Mouse (Mus musculus) ES-Bruce4 (cell line): Measurements from ENCODE around the gene Pdzrn3. TPM values are rescaled to one million over a fixed set of nuclear protein-coding genes. Genes with fewer than 3 reads are reported as not detected.

Experiments
- H3K27ac ChIP-seq: 2 replicates; pipeline ENCODE4 v1.5.1; 2012; ENCODE audit warnings: low read length, inconsistent platforms; ENCODE audit not compliant: insufficient read depth
- H3K27me3 ChIP-seq: 2 replicates; pipeline ENCODE4 v1.6.1; 2012; ENCODE audit warnings: mild to moderate bottlenecking, low read length, inconsistent platforms; ENCODE audit not compliant: control insufficient read depth, poor library complexity, insufficient read depth, severe bottlenecking
- H3K36me3 ChIP-seq: 2 replicates; pipeline ENCODE4 v1.6.1; 2012; ENCODE audit warnings: inconsistent platforms, mild to moderate bottlenecking, low read length, moderate library complexity; ENCODE audit not compliant: control insufficient read depth, poor library complexity, insufficient read depth, severe bottlenecking
- H3K4me1 ChIP-seq: one replicate; pipeline ENCODE4 v1.8.1; 2011; ENCODE audit warnings: low read length; ENCODE audit not compliant: control insufficient read depth, insufficient read depth
- H3K4me3 ChIP-seq: 2 replicates; pipeline ENCODE4 v1.5.1; 2011; ENCODE audit warnings: low read depth, mild to moderate bottlenecking, low read length
- H3K9ac ChIP-seq: 2 replicates; pipeline ENCODE4 v1.6.1; 2012; ENCODE audit warnings: low read depth, mild to moderate bottlenecking, inconsistent platforms; ENCODE audit not compliant: poor library complexity, severe bottlenecking
- H3K9me3 ChIP-seq: replicated peaks from 2 replicates; pipeline ENCODE4 v1.6.1; 2012; ENCODE audit warnings: mild to moderate bottlenecking, low read length, inconsistent platforms; ENCODE audit not compliant: control insufficient read depth, poor library complexity, insufficient read depth, severe bottlenecking
- CTCF ChIP-seq: IDR thresholded peaks from one replicate; pipeline ENCODE4 v1.8.1; 2011; ENCODE audit warnings: low read depth, low read length
- EP300 ChIP-seq: IDR thresholded peaks from 2 replicates; pipeline ENCODE4 v1.6.1; 2011; ENCODE audit warnings: low read depth, low read length; ENCODE audit not compliant: insufficient read depth
- POLR2A ChIP-seq: IDR thresholded peaks from one replicate; pipeline ENCODE4 v1.8.1; 2011; ENCODE audit warnings: low read length; ENCODE audit not compliant: insufficient read depth
- polyA plus RNA-seq: library from polyadenylated mRNA; stranded (reverse); fragments of >200 nt; gene quantifications from 2 replicates; pipeline ENCODE4 v1.2.4, GENCODE M21; 2011; ENCODE audit warnings: low read depth; ENCODE audit not compliant: missing spikeins, insufficient read depth, insufficient read length

Pdzrn3 gene
- polyA plus RNA-seq, 1 experiment, result 3.1 TPM

- Histone ChIP-seq H3K27ac (no peak overlapping the region), H3K4me1 (no peaks in the 10 kb centered on the region), H3K27me3 (no peaks in the 10 kb centered on the region), H3K9ac (no peak overlapping the region), H3K4me3 (no peak overlapping the region), H3K36me3 (no peaks in the 10 kb centered on the region), H3K9me3 (no peaks in the 10 kb centered on the region)
- TF ChIP-seq POLR2A, result no peak
- TF ChIP-seq CTCF, result no peak
- TF ChIP-seq EP300, result no peak
Measured at GRCm38 (mm10) chr6:101363904-101364303, 13.8 kb downstream of the Pdzrn3 start.

GRCm38 (mm10) chr6:101362728-101363127, 15.0 kb downstream of the Pdzrn3 start:
- no peaks in the 10 kb centered on the region for H3K9me3 ChIP-seq
- no peak overlapping the region for H3K9ac ChIP-seq
- H3K27me3 ChIP-seq, result no peaks in the 10 kb centered on the region
- TF ChIP-seq EP300 (no peak), POLR2A (no peak), CTCF (no peak)
- H3K36me3 ChIP-seq, result no peaks in the 10 kb centered on the region
- H3K4me1 ChIP-seq, result no peaks in the 10 kb centered on the region
- no peak overlapping the region for H3K4me3 ChIP-seq
- no peak overlapping the region for H3K27ac ChIP-seq

DNA sequence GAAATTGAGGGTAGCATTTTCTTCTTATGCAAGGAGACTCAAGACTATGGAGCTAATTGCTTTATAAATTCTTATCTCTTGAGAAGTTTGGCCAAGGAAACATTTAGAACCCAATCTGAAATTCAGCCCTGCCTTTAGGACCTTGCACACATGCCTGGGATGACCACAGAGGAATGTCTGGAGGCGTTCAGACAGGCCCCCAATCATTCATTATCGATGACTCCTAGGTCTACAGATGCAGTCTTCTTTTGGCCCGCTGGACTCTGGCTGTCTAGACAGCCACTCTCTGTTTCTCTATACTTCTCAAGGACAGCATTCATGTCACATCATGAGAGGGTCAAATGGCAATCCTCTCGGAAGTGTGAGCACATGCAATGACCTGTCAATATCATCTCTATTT, 15.4 kb downstream of the Pdzrn3 start:
- H3K36me3 ChIP-seq, result no peaks in the 10 kb centered on the region
- TF ChIP-seq CTCF (no peak), POLR2A (no peak), EP300 (no peak)
- no peak overlapping the region for H3K9ac ChIP-seq

DNA sequence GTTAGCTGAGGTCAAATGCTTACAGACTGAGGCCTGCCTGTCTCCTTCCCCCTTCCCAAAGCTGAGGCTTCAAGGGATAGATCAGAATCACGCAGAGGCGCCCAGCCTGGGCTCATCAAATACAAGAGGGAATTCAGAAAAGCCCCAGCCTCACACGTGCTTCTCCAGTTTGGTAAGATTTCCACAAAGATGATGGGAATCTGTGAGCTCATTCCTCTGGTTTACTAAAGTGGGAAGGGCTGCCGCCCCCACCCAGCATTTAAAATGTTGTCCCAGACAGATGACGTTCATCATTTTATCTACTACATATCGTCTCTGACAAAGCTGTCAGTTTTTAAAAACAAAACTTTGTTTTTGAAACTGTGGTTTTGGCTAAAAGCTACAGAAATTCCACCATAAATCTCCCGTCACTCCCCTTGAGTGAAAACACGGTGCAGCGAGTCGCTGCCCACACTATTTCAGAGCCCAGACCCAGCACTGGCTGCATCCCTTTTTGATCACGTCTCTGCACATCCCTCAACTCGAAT, 17.4 kb downstream of the Pdzrn3 start:
- no peak for TF ChIP-seq POLR2A
- TF ChIP-seq EP300, result no peak
- TF ChIP-seq CTCF, result no peak
- no peaks in the 10 kb centered on the region for H3K9me3 ChIP-seq
- H3K4me1 ChIP-seq, result no peaks in the 10 kb centered on the region
- H3K9ac ChIP-seq, result no peak overlapping the region
- H3K36me3 ChIP-seq, result no peaks in the 10 kb centered on the region
- H3K4me3 ChIP-seq, result no peak overlapping the region
- H3K27me3 ChIP-seq, result no peaks in the 10 kb centered on the region
- H3K27ac ChIP-seq, result no peak overlapping the region

More for the DNA sequence above, 15.4 kb downstream of the Pdzrn3 start:
- Histone ChIP-seq H3K27me3 (no peaks in the 10 kb centered on the region), H3K27ac (no peak overlapping the region), H3K4me1 (no peaks in the 10 kb centered on the region), H3K9me3 (no peaks in the 10 kb centered on the region), H3K4me3 (no peak overlapping the region)

DNA sequence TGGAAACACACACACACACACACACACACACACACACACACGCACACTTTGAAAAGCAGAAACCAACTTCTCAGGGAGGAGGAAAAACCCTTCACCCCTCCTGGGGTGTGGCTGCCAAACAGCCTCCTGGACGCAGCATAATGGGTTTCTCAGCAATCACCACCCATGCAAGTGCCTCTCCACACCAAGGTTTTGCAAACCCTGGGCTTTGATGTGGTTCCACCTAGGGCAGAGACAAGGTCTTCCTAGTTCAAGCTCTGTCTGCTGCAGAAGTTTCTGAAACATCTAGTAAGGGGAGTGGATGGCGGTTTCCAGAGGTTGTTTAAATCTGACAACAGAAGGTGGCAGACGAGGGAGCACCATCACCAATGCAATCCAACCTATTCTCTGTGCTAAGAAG, 18.1 kb downstream of the Pdzrn3 start:
- H3K27me3 ChIP-seq, result no peaks in the 10 kb centered on the region
- no peak for TF ChIP-seq POLR2A
- no peak overlapping the region for H3K4me3 ChIP-seq
- no peak overlapping the region for H3K9ac ChIP-seq
- no peaks in the 10 kb centered on the region for H3K4me1 ChIP-seq
- H3K27ac ChIP-seq, result no peak overlapping the region
- no peaks in the 10 kb centered on the region for H3K36me3 ChIP-seq
- H3K9me3 ChIP-seq, result no peaks in the 10 kb centered on the region

GRCm38 (mm10) chr6:101354887-101355286, 22.8 kb downstream of the Pdzrn3 start:
- TF ChIP-seq EP300 (no peak), POLR2A (no peak), CTCF (no peak)

More at GRCm38 (mm10) chr6:101354887-101355286, 22.8 kb downstream of the Pdzrn3 start:
- Histone ChIP-seq H3K27ac (no peak overlapping the region), H3K27me3 (no peaks in the 10 kb centered on the region), H3K9me3 (no peaks in the 10 kb centered on the region), H3K4me3 (no peak overlapping the region), H3K36me3 (no peaks in the 10 kb centered on the region), H3K9ac (no peak overlapping the region), H3K4me1 (no peaks in the 10 kb centered on the region)
